Mouse (Mus musculus) spleen, embryonic (tissue): Measurements from ENCODE around the gene Manbal.

Source experiments
- CTCF ChIA-PET: fragments of 350-600 bp; sonication (Branson Sonifier 250); formaldehyde crosslinking; loops from one replicate; lab custom pipeline; 2022; lab: Charles Lee

Manbal gene

DNA sequence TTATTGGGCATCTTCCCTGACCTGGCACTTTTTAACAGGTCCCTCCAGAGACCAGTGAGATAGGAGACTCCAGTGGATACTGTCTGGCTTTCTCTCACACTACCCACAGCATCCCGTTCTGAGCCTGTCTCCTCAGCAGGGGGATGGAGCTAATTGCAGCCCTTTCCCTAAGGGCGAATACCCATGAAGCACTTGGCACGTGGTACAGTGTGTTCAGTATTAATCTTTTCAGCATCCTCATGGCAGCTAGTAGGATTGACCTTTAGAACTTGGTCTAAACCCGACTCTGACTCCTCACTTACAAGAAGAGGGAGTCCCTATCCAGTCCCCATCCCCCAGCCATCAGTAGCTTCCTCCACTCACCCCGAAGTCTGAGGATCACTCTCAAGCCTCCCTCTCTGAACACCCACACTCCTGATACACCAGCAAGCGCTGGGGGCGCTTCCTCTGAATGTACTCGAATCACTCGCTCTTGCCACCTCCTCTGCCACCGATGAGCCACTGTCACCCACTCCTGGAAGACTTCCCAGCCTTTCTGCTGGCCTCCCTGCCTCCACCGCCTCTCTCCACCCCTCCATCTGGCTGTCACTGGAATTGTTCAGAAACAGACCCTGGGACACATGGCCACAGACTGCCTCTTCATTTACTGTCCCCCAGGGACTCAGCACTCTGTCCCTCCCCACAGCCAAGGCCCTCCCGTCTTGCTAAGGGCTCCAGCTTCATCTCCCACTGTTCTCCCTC is 42.6 kb downstream of the Manbal start:
- CTCF ChIA-PET: no interaction called here

DNA sequence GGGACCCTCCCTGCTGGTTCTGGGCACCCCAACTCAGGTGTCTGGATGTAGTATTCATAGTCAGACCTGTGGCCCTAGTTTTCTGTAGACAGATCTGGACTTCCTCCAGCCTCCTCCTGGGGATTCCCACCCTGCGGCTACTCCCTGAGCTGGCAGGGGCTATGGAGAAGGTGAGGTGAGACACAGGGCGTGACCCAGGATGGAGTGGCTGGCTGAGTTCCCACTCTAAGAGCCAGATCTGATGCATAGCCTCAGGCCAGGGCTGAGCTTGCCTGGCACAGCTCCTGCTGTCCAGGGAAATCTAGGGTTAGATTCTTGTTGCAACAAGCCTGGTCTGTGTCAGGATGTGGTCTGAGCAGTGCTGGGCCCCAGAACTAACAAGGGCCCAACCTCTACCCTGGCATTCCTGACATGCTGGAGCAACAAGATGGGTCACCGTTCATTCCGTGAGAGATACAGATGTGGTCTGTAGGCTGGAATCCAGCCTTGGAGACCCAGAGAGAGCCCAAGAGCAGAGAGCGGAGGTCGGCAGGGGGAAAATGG is 43.8 kb downstream of the Manbal start:
- CTCF ChIA-PET: no interaction called here

DNA sequence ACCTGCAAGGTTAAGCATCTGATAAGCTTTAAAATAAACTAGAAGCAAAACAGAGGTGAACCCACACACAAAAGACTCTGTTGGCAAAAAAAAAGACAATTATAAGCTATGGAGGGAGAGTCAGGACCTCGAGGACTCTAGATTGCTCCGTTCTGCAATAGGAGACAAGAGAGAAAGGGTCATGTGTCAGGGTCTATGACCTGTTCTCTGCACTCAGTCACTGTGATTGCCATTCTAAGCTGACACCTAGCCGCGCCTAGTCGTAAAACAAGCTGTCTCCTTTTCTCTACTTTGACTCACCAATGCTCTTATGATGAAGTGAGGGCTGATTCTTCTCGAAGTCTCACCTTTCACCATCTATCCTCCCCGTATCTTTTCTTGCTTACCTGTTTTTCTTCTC is 45.1 kb downstream of the Manbal start:
- CTCF ChIA-PET: no interaction called here

DNA sequence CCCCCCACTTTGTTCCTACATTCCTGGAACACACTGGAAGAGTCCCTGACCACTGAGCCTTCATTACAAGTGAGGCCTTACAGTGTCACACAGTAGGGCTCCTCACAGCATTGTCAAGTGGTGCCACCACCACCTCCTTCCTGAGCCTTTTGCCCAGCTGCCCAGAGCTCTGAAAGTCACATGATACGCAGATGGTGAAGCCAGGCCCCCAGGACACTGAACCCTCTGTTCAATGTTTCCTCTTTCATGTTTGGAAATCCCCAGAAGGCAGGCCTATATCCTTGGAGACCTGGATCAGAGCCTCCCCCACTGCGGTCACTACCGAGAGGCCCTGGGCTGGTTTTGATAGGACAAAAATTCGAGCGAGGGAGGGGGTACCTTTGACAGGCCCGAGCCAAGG is 49.8 kb downstream of the Manbal start:
- CTCF ChIA-PET: interaction anchor here (1.1 kb wide), 1 partner anchor 41 kb away, joined by 4 read pairs; no protein-coding TSS in a partner anchor

DNA sequence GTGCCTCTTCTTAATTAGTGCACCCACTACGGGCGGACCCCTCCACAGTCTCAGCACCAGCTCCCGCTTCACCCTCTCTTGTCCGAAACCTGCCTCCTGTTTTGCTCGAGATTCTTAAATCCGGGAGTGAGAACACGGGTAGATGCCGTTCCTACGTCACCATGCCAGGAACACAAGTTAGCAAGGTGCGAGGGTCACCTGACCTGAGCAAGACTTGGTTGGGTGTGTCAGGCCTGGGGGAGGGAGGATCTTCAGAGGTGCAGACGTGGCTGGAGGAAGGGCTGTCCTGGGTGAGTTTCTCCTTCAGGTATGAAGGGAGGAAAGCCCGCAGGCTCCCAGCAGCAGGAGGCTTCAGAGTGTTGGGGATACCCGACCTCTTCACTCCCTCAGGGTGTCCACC is 50.8 kb downstream of the Manbal start, which contains the start of gene Src:
Src (plus strand) TSS at position 239 of the 400 bp plus-strand sequence.
- CTCF ChIA-PET: interaction anchor here (0.6 kb wide), 1 partner anchor 155 kb away, joined by 4 read pairs; no protein-coding TSS in a partner anchor

DNA sequence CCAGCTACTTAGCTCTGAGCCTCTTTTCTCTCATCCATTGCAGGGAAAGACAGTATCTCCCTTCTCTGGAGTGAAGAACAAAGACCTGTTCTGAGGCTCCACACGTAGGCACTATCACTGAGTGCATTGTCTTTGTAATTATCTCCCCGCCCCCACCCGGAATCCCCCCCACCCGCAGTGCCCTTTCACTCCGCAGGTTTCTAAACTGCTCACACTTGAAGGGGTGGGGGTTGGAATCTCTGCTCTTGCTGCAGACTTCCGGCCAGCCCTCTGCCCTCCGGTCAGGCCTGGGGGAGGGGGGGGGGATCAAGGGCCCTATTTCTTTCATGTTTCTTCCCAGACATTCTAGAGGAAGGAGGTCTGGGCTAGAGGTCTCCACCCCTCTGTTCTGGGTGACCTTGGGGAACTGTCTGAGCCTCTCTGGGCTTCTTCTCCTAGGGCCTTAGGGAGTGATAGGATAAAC is 51.2 kb downstream of the Manbal start:
- CTCF ChIA-PET: interaction anchor here (0.6 kb wide), 1 partner anchor 155 kb away, joined by 4 read pairs; no protein-coding TSS in a partner anchor

DNA sequence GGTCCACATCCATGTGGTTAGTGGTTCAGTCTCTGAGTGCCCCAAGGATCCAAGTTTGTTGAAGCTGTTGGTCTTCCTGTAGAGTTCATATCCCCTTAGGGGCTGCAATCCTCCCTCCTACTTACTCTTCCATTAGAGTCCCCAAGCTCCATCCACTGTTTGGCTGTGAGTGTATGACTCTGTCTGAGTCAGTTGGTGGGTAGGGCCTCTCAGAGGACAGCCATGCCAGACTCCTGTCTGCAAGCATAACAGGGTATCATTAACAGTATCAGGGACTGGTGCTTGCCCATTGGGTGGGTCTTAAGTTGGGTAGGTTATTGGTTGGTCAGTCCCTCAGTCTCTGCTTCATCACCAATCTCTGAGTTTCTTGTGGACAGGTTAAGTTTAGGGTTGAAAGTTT is 52.1 kb downstream of the Manbal start:
- CTCF ChIA-PET: no interaction called here

DNA sequence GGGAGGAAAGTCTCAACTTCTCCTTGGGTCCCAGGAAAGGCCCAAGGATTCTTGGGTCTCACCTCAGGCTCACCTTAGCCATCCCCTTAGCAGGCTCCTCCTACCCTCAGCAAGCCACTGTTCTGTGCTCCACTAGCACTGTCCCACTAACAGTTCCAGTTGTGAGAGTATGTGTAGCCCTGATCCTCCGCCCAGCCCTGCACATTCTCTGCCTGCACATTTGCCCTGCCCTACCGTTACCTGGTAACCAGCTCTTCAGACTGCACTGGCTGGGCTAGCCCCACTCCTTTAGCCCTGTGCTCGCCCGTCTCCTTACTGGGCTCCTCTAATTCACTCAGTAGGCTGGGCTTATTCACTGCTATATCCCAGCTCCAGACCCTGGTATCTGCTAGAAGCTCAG is 53.0 kb downstream of the Manbal start:
- CTCF ChIA-PET: no interaction called here

DNA sequence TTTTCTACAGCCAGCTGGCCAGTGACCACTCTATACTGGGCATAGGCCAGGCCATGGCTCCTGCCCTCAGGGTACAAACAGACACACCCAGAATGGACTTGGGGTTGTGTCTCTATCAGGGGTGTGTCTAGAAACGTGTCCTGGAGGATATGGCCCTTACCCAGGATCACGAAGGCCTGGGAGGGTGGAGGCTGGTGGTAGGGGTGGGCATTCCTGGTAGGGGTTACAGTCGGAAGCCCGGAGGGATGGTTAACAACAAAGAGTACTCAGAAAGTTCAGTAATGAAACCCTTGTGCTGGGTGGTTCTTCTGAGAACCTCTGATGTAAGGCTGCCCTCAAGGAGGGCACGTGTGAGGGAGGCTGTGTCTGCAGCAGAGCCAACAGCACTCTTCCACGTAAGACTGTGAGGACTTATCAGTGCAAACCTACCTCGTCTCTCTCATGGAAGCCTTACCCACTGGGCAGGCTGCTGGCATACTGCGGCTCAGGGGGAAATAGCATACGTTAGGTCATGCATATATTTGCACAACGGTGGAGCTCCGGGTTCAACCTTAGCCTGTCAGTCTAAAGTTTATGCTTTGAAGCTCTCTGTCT is 54.8 kb downstream of the Manbal start:
- CTCF ChIA-PET: no interaction called here

DNA sequence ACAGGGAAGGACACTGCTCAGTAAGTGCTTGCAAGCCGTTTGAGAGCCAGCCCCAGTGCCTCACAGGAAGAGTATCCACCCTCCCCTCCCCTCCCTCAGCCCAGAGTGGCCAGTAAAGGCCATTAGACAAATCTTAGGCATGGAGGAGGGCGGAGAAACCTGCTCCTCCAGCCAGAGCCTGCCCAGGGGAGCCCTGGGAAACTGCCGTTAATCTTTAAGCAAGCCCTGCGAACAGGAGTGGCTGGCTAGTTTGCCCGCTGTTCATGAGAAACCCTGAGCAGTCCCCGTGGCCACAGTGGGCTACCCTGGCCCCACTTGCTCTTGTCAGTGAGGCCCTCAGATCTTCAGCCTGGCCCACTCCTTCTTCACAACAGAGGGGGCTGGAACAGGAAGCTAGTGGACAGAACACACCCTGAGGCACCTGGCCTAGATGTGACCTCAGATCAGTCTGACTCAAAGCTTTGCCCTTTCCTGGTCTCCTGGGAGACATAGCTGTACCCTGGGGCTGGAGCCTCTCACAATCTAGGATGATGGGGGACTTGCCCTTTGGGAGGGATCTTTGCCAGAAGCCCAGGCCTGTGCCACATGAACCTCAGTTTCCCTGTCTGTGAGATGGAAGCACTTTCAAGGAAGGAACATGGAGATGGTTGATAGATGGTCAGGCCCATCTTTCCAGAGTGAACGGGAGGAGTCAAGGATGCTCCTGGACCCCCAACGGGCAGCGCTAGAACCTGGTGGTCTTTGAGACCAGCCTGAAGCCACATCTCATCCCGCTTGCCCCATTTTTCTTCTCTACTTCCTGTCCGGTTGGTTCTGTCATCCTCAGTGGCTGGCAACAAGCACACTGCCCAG is 55.7 kb downstream of the Manbal start:
- CTCF ChIA-PET: no interaction called here

DNA sequence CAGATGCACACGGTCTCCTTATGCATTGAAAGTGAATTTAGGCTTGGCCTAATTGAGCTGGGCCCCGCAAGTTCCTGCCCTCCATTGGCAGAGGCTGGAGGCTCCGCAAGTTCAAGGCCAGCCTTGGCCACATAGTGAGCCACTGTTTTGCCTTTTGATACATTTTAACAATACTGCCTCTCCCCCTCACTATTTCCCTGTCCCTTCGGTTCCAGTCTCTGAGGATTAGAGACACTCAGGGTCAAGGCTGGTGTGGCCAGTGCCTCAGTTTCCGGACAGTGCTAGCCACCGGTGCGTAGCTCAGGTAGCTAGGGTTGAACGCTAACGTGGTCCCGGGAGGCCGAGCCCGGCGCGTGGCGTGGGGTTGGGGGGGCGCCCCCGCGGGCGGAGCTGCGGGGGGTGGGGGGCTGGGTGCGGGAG is 56.3 kb downstream of the Manbal start:
- CTCF ChIA-PET: no interaction called here

DNA sequence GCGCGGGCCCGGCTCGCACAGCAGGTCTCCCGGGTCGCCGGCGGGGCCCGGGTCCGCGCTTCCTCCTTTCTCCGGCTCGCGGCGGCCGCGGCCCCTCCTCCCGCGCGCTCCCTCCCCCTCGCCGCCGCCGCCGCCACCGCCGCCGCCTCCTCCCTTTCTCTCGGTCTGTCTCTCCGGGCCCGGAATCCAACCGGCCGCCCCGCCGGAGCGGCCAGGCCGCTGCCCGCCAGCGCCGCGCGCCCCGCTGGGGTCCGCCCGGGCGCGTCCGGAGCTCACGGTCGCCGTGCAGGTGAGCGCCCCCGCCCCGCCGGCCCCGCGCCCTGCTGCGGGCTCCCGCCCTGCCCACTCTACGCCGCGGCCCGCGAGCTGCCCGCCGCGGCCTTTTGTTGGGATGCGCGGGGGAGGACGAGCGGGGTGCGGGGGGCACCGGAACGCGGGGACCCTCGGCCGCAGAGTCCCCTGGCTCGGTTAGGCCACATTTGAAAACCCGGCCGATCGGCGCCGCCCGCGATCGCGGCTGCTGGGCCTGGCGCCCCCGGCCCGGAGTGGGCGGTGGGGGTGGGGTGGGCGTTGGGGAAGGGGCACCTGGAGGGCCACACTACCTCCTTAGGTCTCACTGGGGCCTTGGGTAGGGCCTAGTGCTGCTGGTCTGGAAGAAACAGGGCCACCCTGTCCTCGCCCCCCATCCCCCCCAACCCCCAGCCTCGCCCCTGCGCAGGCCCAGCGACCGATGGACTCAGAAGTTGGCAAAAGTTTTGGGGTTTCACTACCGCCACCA is 56.9 kb downstream of the Manbal start:
- CTCF ChIA-PET: no interaction called here

DNA sequence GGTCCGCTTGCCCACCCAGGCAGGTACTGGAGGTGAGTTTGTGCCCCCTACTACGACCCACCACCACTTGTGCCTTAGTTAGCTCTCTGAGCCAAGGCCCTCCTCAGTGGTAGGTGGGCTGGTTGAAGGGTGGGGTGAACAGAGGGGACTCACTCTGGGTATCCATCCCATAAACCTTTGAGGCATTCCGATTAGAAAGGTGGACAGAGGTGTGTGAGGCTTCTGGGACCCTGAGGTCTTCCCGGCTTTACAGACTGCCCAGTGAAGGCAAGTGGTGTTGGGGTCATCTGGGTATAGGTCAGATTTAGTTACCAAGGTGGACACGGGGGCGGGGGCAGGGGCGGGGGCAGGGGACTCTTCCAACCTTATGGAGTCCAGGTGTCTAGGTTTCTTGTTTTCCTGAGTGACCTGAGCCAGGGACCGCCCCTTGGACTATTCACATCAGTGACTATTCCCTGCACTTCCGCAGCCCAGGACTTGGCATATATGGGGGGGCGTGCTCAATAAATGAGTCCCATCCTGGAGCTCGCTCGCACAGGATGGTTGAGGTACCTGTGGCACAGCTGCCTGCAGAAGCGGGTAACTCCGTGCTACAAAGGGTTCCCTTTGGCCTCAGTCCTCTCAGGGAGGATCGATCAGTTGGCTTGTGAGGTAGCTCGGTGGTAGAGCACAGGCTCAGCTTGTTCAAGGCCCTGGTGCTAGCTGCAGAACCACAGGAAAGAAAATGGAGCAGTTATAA is 57.7 kb downstream of the Manbal start:
- CTCF ChIA-PET: no interaction called here

DNA sequence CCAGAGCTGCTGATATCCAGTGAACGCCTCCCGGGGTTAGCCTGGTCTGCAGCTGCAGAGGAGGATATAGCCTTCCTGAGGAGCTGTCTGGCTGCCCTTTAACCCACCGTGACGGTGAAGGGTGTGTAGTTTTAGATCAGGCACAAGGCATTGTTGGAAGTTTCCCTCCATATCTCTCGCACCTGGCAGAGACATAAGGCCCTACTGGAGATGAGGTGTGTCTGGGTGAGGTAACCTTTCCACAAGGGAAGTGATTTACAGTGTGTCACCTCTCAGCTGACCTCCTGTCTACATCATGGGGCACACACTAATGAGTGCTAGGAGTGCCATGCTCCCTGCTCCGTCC is 58.2 kb downstream of the Manbal start:
- CTCF ChIA-PET: no interaction called here

DNA sequence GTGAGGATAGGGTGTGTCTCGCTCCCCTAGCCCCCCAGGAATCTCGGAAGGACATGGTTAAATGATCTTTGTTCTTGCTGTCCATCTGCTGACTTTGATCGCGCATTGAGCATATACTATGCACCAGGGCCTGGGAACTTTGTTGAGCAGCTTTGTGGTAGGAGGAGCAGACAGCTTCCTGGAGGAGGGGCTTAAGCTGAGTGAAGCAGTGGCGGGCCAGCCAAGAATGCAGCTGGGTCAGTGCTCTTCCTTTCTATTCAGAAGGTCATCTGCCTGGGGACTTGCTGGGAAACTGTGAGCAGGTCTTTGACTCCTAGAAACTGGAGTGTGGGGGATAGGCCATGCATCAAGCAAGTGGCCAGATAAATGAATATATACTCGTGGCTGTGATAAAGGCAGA is 58.8 kb downstream of the Manbal start:
- CTCF ChIA-PET: no interaction called here

DNA sequence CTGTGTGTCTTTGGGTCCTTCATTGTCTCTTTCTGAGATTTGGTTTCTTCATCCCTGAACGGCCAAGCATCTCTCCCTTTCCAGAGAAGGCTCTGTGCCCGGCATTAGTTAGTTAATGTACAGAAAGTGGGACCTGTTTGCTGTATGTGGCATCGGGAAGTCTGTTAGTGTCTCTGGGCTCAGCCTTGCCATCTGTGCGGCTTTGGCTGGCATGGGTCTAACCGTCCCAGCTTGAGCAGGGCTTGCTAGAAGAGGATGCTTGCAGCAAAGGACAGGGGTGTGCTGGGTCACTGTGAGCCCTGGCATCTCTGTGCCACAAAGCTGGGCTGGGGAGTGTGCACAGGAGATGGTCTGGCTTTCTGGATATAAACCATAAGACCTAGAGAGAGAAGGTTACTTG is 59.8 kb downstream of the Manbal start:
- CTCF ChIA-PET: no interaction called here

DNA sequence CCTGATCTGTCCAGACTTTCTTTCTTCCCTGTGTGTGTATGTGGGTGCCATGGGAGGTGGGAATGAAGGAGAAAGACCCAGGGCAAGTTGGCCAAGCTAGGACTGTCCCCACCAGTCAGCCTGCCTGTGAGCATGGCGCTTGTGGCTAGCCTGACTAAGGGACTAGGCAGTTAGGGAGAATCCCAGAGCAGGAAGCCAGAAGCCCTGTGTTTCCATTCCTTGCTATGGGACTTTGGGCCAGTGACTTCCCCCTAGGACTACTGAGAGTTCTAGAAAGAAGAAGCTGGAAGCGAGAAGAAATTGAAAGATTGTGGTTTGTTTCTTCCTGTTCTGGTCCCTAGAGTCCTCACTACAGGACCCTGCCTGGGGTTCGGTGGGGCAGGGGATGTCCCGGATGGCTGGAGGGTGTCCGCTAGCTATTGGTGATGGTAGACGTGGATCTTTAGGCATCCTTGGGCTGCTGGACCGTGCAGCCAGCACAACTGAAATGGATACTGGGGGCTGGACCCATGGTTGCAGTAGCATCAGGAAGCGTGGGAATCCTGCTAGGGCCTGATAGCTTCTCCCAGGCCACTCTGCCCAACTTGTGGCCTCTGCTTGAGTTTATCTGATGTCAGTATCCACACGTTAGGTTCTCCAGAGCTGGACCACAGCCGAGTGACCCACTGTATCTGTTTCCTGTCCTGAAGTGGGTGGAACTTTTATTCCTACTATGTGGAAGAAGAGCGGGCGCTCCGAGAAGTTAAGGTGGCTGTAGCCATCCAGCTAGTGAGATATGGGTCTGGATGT is 61.2 kb downstream of the Manbal start:
- CTCF ChIA-PET: no interaction called here

DNA sequence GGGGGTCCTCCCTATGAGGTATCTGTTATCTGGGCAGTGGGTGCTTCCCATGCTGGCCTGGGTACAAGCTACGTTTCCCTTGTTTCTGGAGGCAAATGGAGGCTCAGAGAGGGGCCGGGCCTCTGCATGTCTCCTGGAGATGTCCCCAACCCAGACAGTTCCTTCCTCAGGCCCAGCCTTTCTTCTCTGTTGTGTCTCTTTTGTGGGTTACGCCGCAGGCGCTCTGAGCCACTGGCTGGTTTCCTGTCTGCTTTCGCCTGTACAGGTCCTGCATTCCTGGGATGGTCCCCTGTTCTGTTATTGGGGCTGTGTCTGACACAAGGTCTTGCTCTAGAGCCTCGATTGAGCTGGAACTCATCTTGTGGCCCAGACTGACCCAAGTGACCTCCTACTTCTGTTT is 62.3 kb downstream of the Manbal start:
- CTCF ChIA-PET: no interaction called here

DNA sequence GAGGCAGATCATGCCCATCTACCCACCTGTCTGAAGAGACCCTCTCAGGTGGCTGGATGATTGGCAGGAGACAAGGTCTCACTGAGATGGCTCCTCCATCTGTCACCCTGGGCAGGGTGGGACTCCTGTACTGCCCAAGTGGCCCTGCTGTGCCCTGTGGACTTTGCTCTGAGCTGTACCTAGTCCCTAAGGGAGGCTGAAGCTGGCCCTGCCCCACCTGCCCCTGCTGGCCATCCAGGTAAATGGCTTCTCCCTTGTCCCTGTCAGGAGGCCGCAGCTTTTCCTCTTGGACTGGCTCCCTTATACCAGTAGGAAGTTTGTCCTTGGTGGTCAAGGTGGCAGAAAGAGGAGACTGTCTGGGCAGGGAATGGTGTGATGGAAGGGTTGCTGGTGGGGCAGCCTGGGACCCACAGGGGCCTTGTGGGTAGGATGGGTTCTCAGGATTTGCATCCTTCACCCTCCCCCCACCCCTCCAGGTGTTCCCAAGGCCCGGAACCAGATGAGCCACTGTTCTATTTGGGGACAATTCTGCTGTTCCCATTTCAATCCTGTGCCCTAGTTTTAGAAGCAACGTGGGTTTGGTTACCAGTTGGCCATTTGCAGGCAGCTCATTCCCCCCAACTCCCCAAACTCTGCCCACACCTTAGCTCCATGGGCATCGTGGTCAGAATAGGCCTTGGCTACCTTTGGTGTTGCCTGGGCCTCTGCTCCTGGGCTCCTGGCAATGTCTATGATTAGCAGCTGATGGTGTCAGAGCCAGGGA is 63.5 kb downstream of the Manbal start:
- CTCF ChIA-PET: no interaction called here
